Mouse (Mus musculus) brain, embryonic 14.5 days (tissue): Measurements from ENCODE around the gene Itga5.

ENCODE experiments used
- CTCF ChIP-seq: fragments of 200-500 bp; IDR thresholded peaks from 2 replicates; pipeline ENCODE4 v1.5.1; 2012; ENCODE audit warnings: inconsistent platforms, mild to moderate bottlenecking, moderate library complexity, borderline replicate concordance; ENCODE audit not compliant: insufficient read depth, insufficient read length; ENCODE audit errors: extremely low read depth
- POLR2A ChIP-seq: fragments of 200-500 bp; IDR thresholded peaks from 2 replicates; pipeline ENCODE4 v1.6.1; 2012; ENCODE audit warnings: mild to moderate bottlenecking, inconsistent platforms, borderline replicate concordance; ENCODE audit not compliant: poor library complexity, insufficient read depth, insufficient read length, severe bottlenecking; ENCODE audit errors: extremely low read depth

GRCm38 (mm10) chr15:103300067-103300471 is 66.5 kb downstream of the Itga5 start:
- peak; percentile 10; the same call in 1 of the 2 replicates for TF ChIP-seq POLR2A
- TF ChIP-seq CTCF = no peak
